Mouse (Mus musculus): ENCODE measurements at regions not wholly inside any gene's neighbourhood (a gene's known extent, or its start where the extent isn't known, plus 50 kb on each side); places are given as distances from the start of the nearest gene placed in this dataset.

DNA sequence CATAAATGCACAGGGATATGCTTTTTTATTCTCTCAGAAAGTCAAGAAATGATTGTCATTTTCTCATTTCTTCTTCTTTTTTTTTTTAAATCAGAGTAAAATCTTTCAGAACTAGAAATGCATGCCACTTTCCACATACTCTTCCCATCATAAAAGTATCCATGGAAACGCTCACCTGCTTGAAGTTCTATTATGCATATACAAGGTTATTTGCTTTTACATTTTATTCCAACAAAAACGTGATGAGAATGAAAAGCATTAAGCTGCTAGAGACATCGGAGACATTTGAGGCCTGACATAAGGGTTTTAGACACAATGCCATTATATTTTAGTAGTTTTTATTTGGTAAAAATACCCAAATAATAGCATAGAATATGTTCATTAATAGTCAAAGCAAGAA lies 214.5 kb upstream of the B430305J03Rik start:
- TF ChIP-seq TBP (IDR thresholded peaks at IDR 0.05; ENCODE audit: low read depth, low read length): no peak
- no peak for TF ChIP-seq CTCF (IDR thresholded peaks at IDR 0.05 in 2 of 3, conservative IDR thresholded peaks at IDR 0.05 in 1 of 3; ENCODE audit: control insufficient read depth in 1 of 3, insufficient read depth in 1 of 3, low read depth in 2 of 3, low read length in 3 of 3, poor library complexity in 1 of 3, severe bottlenecking in 1 of 3)
- no peak for TF ChIP-seq GATA1 (IDR thresholded peaks at IDR 0.05; ENCODE audit: low read depth, low read length)
- TF ChIP-seq MAFK (IDR thresholded peaks at IDR 0.05; ENCODE audit: borderline replicate concordance, low read depth, low read length): no peak
- no peak for TF ChIP-seq KAT2A (conservative IDR thresholded peaks at IDR 0.05; ENCODE audit: low read depth, low read length)
- TF ChIP-seq ZMIZ1 (IDR thresholded peaks at IDR 0.05; ENCODE audit: low read depth, low read length): no peak
- no peak for TF ChIP-seq POLR2AphosphoS2 (IDR thresholded peaks at IDR 0.05; ENCODE audit: low read length)
- TF ChIP-seq MXI1 (IDR thresholded peaks at IDR 0.05; ENCODE audit: low read depth, low read length): no peak
- no peak for TF ChIP-seq BHLHE40 (IDR thresholded peaks at IDR 0.05; ENCODE audit: borderline replicate concordance, low read depth, low read length)
- TF ChIP-seq POLR2A (IDR thresholded peaks at IDR 0.05; ENCODE audit: control insufficient read depth in 1 of 2, insufficient read depth in 1 of 2, low read depth in 1 of 2, low read length in 2 of 2, poor library complexity in 1 of 2): no peak
- no peak for TF ChIP-seq E2F4 (IDR thresholded peaks at IDR 0.05; ENCODE audit: borderline replicate concordance, low read depth, low read length)
- no peak for TF ChIP-seq NRF1 (IDR thresholded peaks at IDR 0.05; ENCODE audit: insufficient read depth, low read depth, low read length, poor library complexity, severe bottlenecking)

Measured in MEL (cell line).